Mouse (Mus musculus): Measurements from ENCODE around the gene Riok2.

GRCm38 (mm10) chr17:17444297-17444886, 70.3 kb downstream of the Riok2 start:
- TF ChIP-seq CTCF (IDR thresholded peaks at IDR 0.05; ENCODE audit: insufficient read depth, low read depth, low read length) (no peak), POLR2A (IDR thresholded peaks at IDR 0.05; ENCODE audit: insufficient read depth, low read depth, low read length) (no peak)

All from olfactory bulb, adult 2 months (tissue).